Mouse (Mus musculus) c-Kit-positive CD71-positive TER-119-positive erythroid progenitor cells, embryonic 14.5 days (primary cell): ENCODE measurements around the gene Mt4.
"Not testable (repeated sequence)": the region's sequence is repeated elsewhere in the genome, so short reads cannot be mapped to it uniquely, and the experiment has no call there.

Experiments
- DNase-seq: peaks from one replicate; pipeline ENCODE4 v3.0.0-alpha.2; 2013; ENCODE audit warnings: low spot score

Gene Mt4

GRCm38 (mm10) chr8:94134601-94135000, 2.4 kb upstream of the Mt4 start:
- peak; percentile 32 for DNase-seq

GRCm38 (mm10) chr8:94135556-94135955, 1.4 kb upstream of the Mt4 start:
- no peak for DNase-seq

- DNase-seq = no peak
These were observed 805 bp upstream of the Mt4 start for GRCm38 (mm10) chr8:94136192-94136591.

- DNase-seq = no peak
These were observed 3.3 kb downstream of the Mt4 start for GRCm38 (mm10) chr8:94140266-94140795.

DNA sequence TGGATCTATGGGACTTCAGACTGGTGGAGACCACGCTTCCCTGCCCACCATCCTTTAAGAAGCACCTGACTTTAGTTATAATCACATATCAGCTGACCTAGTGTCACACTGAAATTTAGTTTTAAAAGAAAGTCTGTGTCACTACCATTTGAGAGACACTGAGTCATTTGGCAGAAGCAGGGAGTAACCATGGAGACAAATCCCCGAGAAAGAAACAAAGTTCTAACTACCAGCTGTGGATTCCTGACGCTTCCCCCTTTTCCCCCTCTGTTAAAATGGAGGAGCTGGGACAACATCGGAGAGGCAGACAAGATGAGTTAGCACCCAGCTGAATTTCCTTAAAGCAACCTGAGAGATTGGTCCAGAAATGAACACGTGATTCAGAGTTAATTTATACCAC, 11.2 kb downstream of the Mt4 start:
- DNase-seq = no peak

- peak; percentile 70 for DNase-seq
These were observed 13.9 kb downstream of the Mt4 start for GRCm38 (mm10) chr8:94150925-94151324.

DNA sequence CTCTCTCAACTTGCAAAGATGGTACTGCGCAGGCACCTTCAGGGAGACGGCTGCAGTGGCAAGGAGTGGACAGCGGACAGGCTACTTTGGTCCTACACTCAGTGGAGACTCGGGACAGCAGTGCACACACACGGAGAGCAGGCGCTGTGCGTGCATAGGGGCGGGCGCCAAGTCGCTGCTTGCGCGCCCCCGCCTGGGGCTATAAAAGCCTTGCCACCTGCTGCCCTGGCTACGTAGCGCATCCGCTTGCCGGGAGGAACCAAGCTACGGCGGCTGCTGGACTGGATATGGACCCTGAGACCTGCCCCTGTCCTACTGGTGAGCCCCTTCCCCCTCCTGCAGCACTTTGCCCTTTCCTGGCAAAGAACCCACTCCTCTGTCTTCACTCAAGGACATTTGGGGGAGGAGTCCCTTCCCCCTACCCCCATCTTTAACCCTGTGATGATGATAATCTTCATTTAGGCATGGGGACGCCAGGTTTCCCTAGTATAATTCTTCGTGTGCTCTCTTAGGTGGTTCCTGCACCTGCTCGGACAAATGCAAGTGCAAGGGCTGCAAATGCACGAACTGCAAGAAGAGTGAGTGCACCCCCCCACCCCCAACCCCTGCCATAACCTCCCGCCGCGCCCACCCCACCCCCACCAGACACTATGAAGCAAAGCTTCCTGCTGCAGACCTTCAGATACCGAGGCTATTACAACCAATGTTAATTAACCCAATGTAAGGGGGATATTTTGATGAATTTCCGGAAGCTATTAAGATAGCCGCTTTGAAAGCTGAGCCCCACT, 15.7 kb downstream of the Mt4 start, which contains the start of gene Mt3:
Gene Mt3 (plus strand): TSS at position 95 of the 788 bp plus-strand sequence.
- DNase-seq = no peak

GRCm38 (mm10) chr8:94153451-94153850, 16.5 kb downstream of the Mt4 start:
- no peak for DNase-seq

- DNase-seq = no peak
These were observed 17.5 kb downstream of the Mt4 start for GRCm38 (mm10) chr8:94154537-94154936.

GRCm38 (mm10) chr8:94156092-94156491, 19.1 kb downstream of the Mt4 start:
- no peak for DNase-seq

- not testable (repeated sequence) for DNase-seq
These were observed 28.8 kb downstream of the Mt4 start for GRCm38 (mm10) chr8:94165772-94166171.

GRCm38 (mm10) chr8:94167244-94167643, 30.2 kb downstream of the Mt4 start:
- DNase-seq = peak; percentile 90

DNA sequence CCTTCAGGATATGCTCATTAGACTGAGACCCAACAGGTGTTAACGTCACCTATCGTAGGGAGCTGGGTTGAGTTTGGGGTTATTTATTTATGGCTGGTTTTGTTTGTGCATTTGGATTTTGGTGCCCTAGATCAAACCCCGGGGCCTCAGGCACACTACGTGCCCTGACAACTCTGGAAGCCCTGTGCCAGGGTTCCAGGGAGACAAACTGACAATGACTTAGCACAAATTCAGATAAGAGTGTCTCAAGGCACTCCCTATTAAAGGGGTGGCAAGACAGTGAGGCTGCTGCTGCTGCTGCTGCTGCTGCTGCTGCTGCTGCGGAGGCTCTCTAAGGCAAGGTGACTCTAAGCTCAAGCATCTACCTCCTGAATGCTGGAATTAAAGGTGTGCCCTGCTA, 32.5 kb downstream of the Mt4 start:
- DNase-seq = peak; percentile 76

GRCm38 (mm10) chr8:94171321-94171755, 34.3 kb downstream of the Mt4 start:
- DNase-seq = no peak

- DNase-seq = peak; percentile 96
These were observed 35.2 kb downstream of the Mt4 start, which contains the start of gene Mt2 for GRCm38 (mm10) chr8:94172075-94172808. Mt2 (plus strand) TSS chr8:94172664.

GRCm38 (mm10) chr8:94172809-94173732, 36.1 kb downstream of the Mt4 start:
- peak; percentile 55 for DNase-seq

DNA sequence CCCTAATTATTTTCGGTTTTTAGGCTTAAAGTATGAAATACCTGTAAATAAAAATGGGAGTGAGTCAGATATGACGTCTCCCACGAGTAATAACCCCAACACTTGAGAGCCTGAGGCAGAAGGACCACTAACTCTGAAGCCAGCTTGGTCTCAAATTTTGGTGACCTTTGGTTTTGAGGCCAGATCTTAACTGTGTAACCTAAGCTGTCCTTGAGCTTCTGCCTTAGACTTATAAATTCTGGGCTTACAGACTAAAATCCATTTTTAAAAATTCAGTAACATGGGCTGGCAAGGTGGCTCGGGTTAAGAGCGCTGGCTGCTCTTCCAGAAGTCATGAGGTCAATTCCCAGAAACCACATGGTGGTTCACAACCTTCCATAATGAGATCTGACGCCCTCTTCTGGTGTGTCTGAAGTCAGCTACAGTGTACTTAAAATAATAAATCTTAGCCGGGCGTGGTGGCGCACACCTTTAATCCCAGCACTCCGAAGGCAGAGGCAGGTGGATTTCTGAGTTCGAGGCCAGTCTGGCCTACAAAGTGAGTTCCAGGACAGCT, 36.9 kb downstream of the Mt4 start:
- peak; percentile 63 for DNase-seq

DNA sequence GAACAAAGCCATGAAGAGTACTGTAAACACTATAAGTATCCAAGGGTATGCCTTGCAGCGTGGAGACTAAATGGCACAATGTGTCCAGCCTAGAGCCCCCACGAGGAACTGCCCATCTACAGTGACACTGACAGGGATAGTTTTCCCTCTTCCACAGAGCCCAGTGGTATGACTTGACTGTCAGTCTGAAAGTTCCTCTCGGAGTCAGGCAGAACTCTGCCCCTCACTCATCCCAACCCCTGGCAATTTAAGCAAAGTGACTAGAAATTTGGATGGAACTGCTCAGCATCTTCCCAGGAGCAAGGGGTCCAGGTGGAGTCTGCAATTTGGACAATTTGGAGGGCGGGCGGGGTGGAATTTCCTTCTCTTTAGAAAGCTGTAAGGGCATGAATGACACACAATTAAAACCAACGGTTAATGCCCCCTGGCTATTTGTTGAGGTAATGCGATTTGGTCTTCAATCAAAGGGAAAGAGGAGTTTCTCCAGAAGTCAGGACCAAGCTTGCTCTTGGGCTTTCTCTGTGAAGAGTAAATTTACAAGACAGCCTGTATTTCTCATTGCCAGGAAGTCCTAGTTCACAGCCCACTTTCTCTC, 37.7 kb downstream of the Mt4 start:
- no peak for DNase-seq

DNA sequence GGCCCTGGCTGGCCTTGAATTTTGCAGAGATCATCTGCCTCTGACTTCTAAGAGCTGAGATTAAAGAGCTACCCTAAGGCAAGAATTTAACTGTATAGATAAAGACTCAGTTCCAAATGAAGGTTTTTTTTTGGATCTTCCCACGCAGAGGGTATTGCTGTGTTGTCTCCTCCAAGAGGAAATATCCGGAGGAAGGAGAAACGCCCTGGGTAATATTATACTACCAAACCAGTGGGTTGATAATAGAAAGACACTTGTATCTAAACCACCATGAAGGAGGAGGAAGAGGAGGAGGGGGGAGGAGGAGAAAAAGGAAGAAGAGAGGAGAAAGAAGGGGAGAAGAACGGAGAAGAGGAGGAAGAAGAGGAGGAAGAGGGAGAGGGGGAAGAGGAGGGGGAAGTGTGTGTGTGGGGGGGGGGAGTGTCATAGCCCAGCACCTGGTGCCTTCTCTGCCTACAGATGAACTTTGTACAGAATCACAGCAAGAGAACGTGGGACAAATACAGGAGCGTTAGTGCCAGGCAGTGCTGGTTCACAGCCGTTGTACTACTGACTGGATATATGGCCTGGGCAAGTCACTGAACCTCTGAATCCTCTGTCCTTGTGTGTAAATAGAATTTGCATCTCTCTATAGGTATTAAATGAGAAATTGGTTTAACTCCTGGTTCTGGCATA, 40.9 kb downstream of the Mt4 start:
- no peak for DNase-seq
